Mouse (Mus musculus): ENCODE results near the gene Fshr.

GRCm38 (mm10) chr17:89164773-89165172 is 35.7 kb downstream of the Fshr start:
- TF ChIP-seq CTCF (IDR thresholded peaks at IDR 0.05; ENCODE audit: borderline replicate concordance, insufficient read depth, low read length) (no peak), POLR2A (IDR thresholded peaks at IDR 0.05; ENCODE audit: low read depth, low read length) (no peak)

Measured in embryonic fibroblast, embryonic 13.5 days (primary cell).